Mouse (Mus musculus) neutrophil, adult 5-6 weeks (primary cell): ENCODE data around the gene Dtnb. TPM values are rescaled to one million over a fixed set of nuclear protein-coding genes. Genes with fewer than 3 reads are reported as not detected.

Experiments used
- ATAC-seq: fragments of 151-379, 151-347 bp; 2 replicates; pipeline ENCODE4 v1.8.0; 2017; ENCODE audit warnings: mild to moderate bottlenecking, moderate TSS enrichment; ENCODE audit not compliant: insufficient number of reproducible peaks, poor library complexity, low FRiP score, severe bottlenecking; ENCODE audit errors: extremely low read depth
- total RNA-seq: library from RNA; stranded (forward); fragments of 200-1000 nt; gene quantifications from 2 replicates; pipeline ENCODE4 v1.2.3, GENCODE M21; 2017

Gene Dtnb
- total RNA-seq, 1 experiment from 2014 or later, result 24.7 TPM

DNA sequence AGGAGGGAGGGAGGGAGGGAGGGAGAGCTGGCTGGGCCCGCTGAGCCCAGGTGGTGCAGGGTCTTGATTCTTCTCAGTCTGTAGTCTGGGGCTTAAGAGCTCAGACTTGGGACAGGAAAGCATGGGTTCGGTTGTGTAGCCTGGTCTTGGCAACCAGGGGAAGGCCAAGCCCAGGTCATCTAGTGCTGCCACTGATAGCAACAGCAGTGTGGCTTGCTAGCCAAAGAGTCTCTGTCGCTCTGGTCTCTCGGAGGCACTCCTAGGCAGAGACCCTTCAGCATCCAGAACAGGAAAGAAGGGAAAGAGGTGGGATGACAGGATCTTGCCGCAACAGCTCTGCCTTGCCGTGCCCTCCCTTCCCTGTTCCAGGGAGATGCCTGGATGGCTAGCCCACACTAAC, 240.1 kb downstream of the Dtnb start:
- no peak for ATAC-seq

DNA sequence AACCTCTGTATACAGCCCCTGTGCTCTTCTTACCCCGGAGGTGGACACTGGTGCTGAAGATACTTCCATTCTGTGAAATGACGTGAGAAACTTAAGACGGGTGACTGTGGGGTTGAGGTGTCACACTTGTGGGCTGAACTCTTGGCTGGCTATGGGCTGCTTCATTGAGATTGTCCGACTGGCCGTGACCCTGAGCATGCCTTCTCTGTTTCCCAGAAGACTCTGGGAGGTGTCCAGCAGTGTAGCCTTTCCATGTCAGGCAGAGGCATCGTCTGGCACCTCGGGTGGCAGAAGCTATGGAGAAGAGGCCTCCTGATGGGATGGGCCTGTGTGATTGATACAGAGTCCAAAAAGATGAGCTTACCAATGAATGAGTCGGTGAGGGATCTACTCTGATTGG, 241.0 kb downstream of the Dtnb start:
- no peak for ATAC-seq

DNA sequence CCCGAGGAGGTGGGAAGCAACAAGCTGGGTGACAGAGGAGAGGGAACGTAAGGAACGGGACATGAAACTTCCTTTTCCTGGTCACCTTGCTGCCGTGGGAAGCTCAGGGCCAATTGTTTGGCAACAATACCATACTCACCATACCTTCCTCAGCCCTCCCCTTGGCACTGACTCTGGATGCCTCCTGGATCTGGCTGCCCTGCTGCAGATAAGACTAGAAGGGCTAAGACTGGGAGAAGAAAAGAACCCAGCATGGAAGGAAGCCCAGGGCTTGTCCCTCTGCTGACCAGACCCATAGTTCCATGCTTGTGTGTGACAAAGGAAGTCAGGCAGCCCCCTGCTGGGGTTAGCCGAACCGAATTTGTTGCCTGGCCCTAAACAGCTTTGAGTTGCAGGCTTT, 243.2 kb downstream of the Dtnb start:
- no peak for ATAC-seq

DNA sequence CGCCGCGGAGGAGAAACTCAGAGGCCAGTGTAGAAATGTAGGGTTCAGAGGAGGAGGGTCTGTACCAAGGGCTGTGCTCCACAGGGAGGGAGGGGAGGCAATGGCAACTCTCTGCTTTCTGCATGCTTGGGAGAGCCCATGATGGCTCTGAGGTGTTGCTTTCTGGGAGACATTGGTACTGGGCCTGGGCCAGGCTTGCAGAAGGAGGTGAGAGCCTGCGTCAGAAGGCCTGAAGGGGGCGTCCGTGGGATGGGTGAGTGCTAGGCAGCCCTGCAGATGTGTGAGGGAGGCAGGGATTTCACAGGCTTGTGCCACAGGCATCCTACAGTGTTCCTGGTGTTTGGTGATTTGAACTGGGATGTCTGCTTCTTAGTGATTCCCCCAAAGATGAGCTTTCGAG, 244.9 kb downstream of the Dtnb start:
- ATAC-seq, result no peak

DNA sequence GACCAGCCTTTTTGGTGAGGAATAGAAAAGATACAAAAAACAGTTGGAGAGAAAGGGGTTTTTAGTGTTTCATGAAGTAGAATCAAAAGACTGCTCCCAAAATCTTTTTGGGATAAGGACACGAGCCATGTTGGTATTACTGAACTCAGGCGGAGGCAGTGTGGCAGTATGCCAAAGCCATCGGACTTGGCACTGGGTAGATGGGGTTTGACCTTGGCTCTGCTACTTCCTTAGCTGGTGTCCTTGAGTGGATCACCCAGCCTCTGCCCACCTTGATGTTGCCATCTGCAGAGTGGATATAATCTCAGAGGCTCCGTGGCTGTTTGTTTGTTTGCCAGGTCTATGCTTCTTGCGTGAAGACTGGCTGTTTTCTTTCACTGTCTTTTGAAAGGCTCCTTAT, 245.4 kb downstream of the Dtnb start:
- no peak for ATAC-seq

DNA sequence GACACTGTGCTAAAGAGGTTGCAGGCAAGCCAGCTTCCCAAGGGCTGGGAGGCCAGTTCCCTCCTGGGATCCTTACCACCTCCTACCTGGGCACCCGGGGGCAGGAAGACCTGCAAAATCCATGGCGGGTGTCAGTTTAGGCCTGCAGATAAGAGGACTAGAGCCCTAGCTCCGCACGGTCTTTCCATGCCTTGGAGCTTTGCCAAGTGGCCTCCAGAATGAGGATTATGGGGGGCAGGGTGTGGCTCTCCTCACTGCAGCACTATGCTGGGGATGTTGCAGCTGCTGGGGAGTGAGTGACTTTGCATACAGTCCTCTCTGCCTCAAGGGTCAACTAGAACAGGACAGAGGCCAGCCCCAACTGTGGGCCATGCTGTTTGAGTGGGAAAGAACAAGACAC, 247.7 kb downstream of the Dtnb start:
- ATAC-seq, result no peak

DNA sequence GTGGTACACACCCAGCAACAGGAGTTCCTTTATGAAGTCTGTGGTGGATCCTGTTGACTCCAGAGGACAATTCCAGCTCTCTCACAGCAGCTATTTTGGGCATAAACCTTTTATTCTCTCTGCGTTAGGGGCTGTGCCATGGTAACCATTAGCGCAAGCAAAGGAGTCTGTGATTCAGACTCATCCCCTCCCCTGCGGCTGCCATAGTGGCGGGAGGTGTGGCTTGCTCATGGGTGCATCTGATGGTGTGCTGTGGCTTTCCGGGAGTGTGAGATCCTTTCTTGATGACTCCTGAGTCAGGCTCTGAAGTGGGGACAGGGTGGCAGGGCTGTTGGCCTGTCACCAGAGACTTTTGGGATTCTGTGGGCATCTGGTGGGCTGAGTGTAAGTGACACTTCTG, 251.2 kb downstream of the Dtnb start:
- ATAC-seq, result no peak

DNA sequence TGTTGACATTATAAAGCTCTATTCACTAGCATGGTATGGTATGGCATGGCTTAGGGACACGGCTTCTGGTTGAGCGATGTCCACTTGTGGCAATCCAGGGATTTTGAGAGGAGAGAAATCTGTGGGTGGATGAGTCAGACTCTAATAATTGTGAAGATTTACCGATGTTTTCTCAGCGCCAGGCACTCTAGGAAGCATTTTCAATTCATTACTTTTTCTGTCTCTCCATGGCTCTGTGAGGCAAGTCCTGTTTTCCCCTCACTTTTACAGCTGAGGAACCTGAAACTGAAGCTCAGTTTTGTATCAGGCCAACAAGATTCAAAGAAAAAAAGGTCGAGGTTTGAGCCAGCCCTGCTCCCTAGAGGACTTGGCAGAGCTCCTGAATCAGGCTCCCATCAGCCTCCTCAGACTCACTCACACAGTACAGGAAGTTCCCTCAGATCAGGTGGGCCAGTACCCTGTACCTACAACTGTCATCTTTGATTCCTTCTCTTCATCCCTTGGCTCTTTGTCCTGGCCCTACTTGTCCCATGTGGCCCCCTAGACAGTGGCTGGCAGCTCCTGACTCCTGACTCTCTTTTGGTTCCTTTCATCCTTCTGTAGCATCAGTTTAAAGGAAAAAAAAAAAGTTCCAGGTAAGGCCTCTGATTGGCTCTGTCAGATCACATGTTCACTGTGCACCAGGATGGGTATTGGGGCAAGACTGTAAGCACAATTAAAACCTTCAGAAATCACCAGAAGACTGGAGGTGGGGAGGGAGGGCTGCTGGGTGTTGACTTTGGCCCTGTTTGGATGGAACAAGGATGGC, 252.9 kb downstream of the Dtnb start:
- ATAC-seq, result no peak

DNA sequence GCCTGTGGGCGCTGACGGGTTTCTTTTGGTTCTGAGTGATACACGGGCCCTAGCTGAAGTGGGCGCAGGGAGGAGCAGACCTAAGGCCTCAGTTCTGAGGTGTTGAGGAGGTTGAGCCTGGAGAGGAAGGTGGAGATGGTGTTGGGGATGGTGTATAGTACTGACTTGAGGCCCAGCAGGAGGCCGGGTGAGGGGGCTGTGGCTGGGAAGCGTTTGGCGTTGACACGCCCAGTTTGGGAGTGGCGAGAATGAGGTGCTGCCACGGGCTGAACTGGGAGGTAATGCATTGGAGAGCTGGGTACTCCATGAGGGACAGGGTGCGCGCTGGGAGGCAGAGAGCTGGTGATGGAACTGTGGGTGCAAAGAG, 253.5 kb downstream of the Dtnb start:
- no peak for ATAC-seq

DNA sequence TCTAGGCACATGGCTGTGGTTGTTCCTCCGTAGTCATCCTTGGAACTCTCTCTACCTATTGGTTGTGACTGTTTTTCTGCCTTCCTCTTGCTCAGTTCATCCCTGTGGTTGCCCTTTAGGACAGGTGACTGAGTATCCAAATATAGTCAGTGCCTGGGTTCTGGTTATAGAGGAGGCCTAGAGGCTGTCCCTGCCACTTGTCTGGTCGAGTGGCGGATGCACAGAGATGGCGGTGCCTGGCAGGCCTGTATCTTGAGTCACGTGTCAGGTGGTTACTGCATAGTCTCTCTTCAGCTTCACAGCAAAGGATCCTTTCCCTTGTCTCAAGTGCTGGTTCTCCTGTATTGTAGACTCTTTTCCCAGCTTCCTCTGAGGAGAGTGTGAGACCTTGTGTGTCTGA, 255.6 kb downstream of the Dtnb start:
- ATAC-seq, result no peak

Other genes starting within 250 kb of the Dtnb start
- 7.1 and 10.9 TPM in 2 replicates for gene Kif3c, start 207.2 kb upstream of the Dtnb start, total RNA-seq
- 53.3 and 62.8 TPM in 2 replicates for gene Asxl2, start 145.5 kb upstream of the Dtnb start, total RNA-seq
- 19.2 and 24.2 TPM in 2 replicates for gene Dnmt3a, start 233.6 kb downstream of the Dtnb start, total RNA-seq